Mouse (Mus musculus): ENCODE data around the gene Tmem86b. TPM values are rescaled to one million over a fixed set of nuclear protein-coding genes. Genes with fewer than 3 reads are reported as not detected.

Gene Tmem86b
- polyA plus RNA-seq, 1 experiment from 2014 or later, result 1.2 TPM

DNA sequence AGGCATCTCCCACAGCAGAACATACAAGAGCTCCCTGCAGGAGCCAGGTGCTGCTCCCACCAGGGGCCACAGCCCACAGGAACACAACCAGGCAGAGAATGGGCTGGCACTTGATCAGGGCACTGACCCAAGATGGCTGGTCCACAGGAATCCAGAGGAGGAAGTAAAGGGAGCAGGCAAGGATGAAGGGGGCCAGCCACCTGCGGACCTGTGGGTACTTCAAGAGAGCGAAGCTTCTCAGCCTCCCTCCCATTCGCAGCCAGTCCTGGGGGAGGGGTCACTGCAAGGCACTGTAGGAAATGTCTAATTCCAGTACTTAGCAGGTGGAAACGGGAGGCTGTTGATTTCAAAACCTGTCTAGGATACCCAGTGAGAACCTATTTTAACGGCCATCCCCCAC lies 1.6 kb downstream of the Tmem86b start:
- Histone ChIP-seq H3K9ac (ENCODE audit: low read length) (no peak overlapping the region), H3K27me3 (ENCODE audit: control insufficient read depth, insufficient read depth, low read length) (no peaks in the 10 kb centered on the region), H3K27ac (replicated peaks in 1 of 2; ENCODE audit: control insufficient read depth in 1 of 2, insufficient read depth in 1 of 2, low read depth in 2 of 2, low read length in 2 of 2) (no peak overlapping the region), H3K4me2 (ENCODE audit: low read length) (no peak overlapping the region; the same call in 1 of the 2 replicates), H3K4me3 (ENCODE audit: control insufficient read depth in 1 of 2, insufficient read depth in 1 of 2, low read depth in 1 of 2, low read length in 2 of 2) (no peak overlapping the region), H3K4me1 (ENCODE audit: control insufficient read depth in 2 of 2, insufficient read depth in 2 of 2, low read length in 2 of 2) (no peaks in the 10 kb centered on the region), H3K36me3 (ENCODE audit: control insufficient read depth, insufficient read depth, low read length) (peaks cover 63% of the 10 kb centered on the region), H3K9me3 (ENCODE audit: control insufficient read depth, low read length) (no peaks in the 10 kb centered on the region)
- ATAC-seq (ENCODE audit: insufficient number of reproducible peaks, insufficient read depth, low FRiP score, low read depth), result no peak
- WGBS, result 79% methylated on average over 5 of the region's 5 CpGs

DNA sequence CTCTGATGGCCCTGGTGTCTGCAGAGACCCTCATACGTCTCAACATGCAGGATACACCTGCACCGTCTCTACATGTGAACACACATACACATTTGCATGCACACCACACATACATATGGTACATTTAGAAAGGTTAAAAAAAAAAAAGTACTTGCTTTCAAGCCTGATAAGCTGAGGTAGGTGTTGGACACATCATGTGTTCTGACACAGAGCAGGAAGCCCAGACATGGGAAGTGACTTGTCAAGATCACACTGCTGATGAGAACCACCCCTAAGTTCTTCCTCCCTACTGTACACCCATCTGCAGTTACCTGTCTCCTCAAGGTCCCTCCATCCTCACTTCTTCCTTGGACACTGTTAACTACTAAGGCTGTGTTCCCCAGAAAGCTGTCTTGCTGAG lies 5.3 kb downstream of the Tmem86b start:
- WGBS, result 83% methylated on average over 2 of the region's 2 CpGs
- no peak overlapping the region for H3K9ac ChIP-seq (ENCODE audit: low read length)

DNA sequence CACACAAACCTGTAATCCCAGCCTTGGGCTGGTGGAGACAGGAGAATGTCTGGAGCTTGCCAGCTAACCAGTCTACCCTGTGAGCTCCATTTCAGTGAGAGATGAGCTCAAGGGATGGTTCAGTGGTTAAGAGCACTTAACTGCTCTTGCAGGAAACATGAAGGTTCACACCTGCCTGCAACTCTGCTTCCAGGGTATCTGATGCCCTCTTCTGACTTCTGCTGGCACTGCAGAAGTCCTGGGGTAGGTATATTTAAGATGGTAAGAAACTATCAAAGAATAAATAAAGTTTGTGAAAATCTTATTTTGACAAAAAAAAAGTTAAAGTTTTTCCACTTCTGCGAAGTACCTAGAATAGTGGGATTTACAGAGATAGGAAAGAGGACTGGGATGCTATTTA lies 6.9 kb downstream of the Tmem86b start:
- Histone ChIP-seq H3K4me1 (ENCODE audit: control insufficient read depth in 2 of 2, insufficient read depth in 2 of 2, low read length in 2 of 2) (no peaks in the 10 kb centered on the region), H3K27me3 (ENCODE audit: control insufficient read depth, insufficient read depth, low read length) (no peaks in the 10 kb centered on the region), H3K9ac (ENCODE audit: low read length) (no peak overlapping the region), H3K9me3 (ENCODE audit: control insufficient read depth, low read length) (no peaks in the 10 kb centered on the region), H3K27ac (replicated peaks in 1 of 2; ENCODE audit: control insufficient read depth in 1 of 2, insufficient read depth in 1 of 2, low read depth in 2 of 2, low read length in 2 of 2) (no peak overlapping the region), H3K36me3 (ENCODE audit: control insufficient read depth, insufficient read depth, low read length) (peaks cover 12% of the 10 kb centered on the region), H3K4me2 (ENCODE audit: low read length) (no peak overlapping the region), H3K4me3 (ENCODE audit: control insufficient read depth in 1 of 2, insufficient read depth in 1 of 2, low read depth in 1 of 2, low read length in 2 of 2) (no peak overlapping the region)
- ATAC-seq (ENCODE audit: insufficient number of reproducible peaks, insufficient read depth, low FRiP score, low read depth), result no peak
- WGBS, result 43% methylated on average over 1 of the region's 1 CpGs

More for the DNA sequence above, 5.3 kb downstream of the Tmem86b start:
- Histone ChIP-seq H3K36me3 (ENCODE audit: control insufficient read depth, insufficient read depth, low read length) (peaks cover 28% of the 10 kb centered on the region), H3K27ac (replicated peaks in 1 of 2; ENCODE audit: control insufficient read depth in 1 of 2, insufficient read depth in 1 of 2, low read depth in 2 of 2, low read length in 2 of 2) (no peak overlapping the region), H3K4me1 (ENCODE audit: control insufficient read depth in 2 of 2, insufficient read depth in 2 of 2, low read length in 2 of 2) (no peaks in the 10 kb centered on the region), H3K27me3 (ENCODE audit: control insufficient read depth, insufficient read depth, low read length) (no peaks in the 10 kb centered on the region), H3K4me2 (ENCODE audit: low read length) (no peak overlapping the region), H3K9me3 (ENCODE audit: control insufficient read depth, low read length) (no peaks in the 10 kb centered on the region), H3K4me3 (ENCODE audit: control insufficient read depth in 1 of 2, insufficient read depth in 1 of 2, low read depth in 1 of 2, low read length in 2 of 2) (no peak overlapping the region)
- ATAC-seq (ENCODE audit: insufficient number of reproducible peaks, insufficient read depth, low FRiP score, low read depth), result no peak

DNA sequence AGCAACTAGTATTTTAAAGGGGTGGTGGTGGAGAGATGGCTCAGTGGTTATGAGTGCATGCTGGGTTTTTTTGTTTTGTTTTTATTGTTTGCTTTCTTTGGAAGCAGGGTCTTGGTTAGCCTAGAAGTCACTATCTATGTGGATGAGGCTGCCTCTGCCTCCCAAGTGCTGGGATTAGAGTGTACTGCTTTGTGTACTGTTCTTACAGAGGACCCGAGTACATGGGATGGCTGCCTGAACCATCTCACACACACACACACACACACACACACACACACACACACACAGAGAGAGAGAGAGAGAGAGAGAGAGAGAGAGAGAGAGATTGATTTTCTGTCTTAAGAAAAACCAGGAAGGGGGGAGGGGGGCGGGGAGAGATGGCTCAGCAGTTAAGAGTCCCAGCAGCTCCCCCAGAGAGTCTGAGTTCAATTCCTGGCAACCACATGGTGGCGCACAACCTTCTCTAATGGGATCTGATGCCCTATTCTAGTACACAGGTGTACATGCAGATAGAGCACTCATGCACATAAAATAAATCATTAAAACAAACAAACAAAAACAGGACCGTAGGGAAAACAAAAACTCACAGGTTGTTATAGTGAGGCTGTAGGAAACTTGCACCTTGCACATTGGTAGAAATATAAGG lies 7.6 kb downstream of the Tmem86b start:
- H3K9ac ChIP-seq (ENCODE audit: low read length), result no peak overlapping the region
- no peak overlapping the region for H3K4me2 ChIP-seq (ENCODE audit: low read length)
- H3K27ac ChIP-seq (replicated peaks in 1 of 2; ENCODE audit: control insufficient read depth in 1 of 2, insufficient read depth in 1 of 2, low read depth in 2 of 2, low read length in 2 of 2), result no peak overlapping the region
- ATAC-seq (ENCODE audit: insufficient number of reproducible peaks, insufficient read depth, low FRiP score, low read depth), result no peak
- no peaks in the 10 kb centered on the region for H3K4me1 ChIP-seq (ENCODE audit: control insufficient read depth in 2 of 2, insufficient read depth in 2 of 2, low read length in 2 of 2)
- H3K9me3 ChIP-seq (ENCODE audit: control insufficient read depth, low read length), result no peaks in the 10 kb centered on the region
- WGBS, result 23% methylated on average over 4 of the region's 4 CpGs
- H3K36me3 ChIP-seq (ENCODE audit: control insufficient read depth, insufficient read depth, low read length), result peaks cover 6% of the 10 kb centered on the region
- no peaks in the 10 kb centered on the region for H3K27me3 ChIP-seq (ENCODE audit: control insufficient read depth, insufficient read depth, low read length)
- H3K4me3 ChIP-seq (ENCODE audit: control insufficient read depth in 1 of 2, insufficient read depth in 1 of 2, low read depth in 1 of 2, low read length in 2 of 2), result no peak overlapping the region

DNA sequence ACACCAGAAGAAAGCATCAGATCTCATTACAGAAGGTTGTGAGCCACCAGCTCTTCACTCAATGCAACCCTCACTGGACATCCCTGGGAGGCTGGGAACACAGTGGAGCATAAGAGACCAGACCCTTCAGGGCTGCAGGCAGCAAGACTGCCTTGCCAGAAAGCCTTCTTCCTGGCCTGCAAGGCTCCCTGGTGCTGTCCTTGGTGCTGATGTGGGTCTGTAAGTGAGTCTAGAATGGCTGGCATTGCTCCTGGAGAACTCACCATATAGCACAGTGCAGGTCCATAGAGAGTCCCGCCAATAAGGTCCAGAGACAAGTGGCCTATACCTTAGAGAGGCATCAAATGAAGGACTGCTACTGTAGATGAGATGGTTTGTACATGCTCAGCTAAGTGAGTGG lies 11.2 kb downstream of the Tmem86b start:
- 34% methylated on average over 1 of the region's 1 CpGs for WGBS
- no peaks in the 10 kb centered on the region for H3K9me3 ChIP-seq (ENCODE audit: control insufficient read depth, low read length)
- no peaks in the 10 kb centered on the region for H3K27me3 ChIP-seq (ENCODE audit: control insufficient read depth, insufficient read depth, low read length)

DNA sequence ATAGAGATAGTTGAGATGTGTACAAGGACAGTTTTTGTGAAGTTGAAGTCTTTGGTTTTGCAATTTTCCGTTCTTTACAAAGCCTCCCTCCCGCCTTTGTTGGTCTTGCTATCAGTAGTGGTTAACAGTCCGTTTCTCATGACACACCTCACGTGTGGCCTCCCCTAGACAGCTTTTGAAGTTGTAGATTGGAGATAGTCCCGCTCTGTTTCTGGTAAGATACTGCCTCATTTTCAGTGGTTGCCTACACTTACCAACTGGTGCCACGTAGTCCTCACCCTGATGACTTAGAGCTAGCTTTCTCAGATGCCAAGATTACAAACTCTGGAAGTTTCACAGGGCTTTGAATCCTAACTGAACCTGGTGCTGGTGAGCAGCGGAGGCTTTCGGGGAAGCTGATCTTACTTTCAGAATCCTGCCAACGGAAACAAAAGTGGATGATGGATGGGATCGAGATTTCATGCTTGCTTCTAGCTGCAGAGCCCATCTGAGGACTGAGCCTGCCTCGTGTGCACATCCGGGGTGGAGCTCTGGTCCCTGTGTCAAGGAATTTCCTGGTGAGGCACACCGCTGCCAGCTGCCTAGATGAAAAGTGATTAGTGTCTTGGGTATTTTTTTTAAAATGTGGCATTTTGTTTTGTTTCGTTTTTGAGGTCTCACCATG lies 17.4 kb downstream of the Tmem86b start:
- H3K27me3 ChIP-seq (ENCODE audit: control insufficient read depth, insufficient read depth, low read length), result no peaks in the 10 kb centered on the region
- no peaks in the 10 kb centered on the region for H3K4me1 ChIP-seq (ENCODE audit: control insufficient read depth in 2 of 2, insufficient read depth in 2 of 2, low read length in 2 of 2)
- WGBS, result 68% methylated on average over 14 of the region's 14 CpGs
- no peak overlapping the region for H3K27ac ChIP-seq (replicated peaks in 1 of 2; ENCODE audit: control insufficient read depth in 1 of 2, insufficient read depth in 1 of 2, low read depth in 2 of 2, low read length in 2 of 2)
- H3K9ac ChIP-seq (ENCODE audit: low read length), result no peak overlapping the region
- no peak for ATAC-seq (ENCODE audit: insufficient number of reproducible peaks, insufficient read depth, low FRiP score, low read depth)
- H3K4me2 ChIP-seq (ENCODE audit: low read length), result no peak overlapping the region
- H3K9me3 ChIP-seq (ENCODE audit: control insufficient read depth, low read length), result no peaks in the 10 kb centered on the region
- H3K36me3 ChIP-seq (ENCODE audit: control insufficient read depth, insufficient read depth, low read length), result no peaks in the 10 kb centered on the region
- H3K4me3 ChIP-seq (ENCODE audit: control insufficient read depth in 1 of 2, insufficient read depth in 1 of 2, low read depth in 1 of 2, low read length in 2 of 2), result no peak overlapping the region

More for the DNA sequence above, 11.2 kb downstream of the Tmem86b start:
- Histone ChIP-seq H3K36me3 (ENCODE audit: control insufficient read depth, insufficient read depth, low read length) (no peaks in the 10 kb centered on the region), H3K4me1 (ENCODE audit: control insufficient read depth in 2 of 2, insufficient read depth in 2 of 2, low read length in 2 of 2) (no peaks in the 10 kb centered on the region), H3K9ac (ENCODE audit: low read length) (no peak overlapping the region), H3K4me2 (ENCODE audit: low read length) (no peak overlapping the region), H3K4me3 (ENCODE audit: control insufficient read depth in 1 of 2, insufficient read depth in 1 of 2, low read depth in 1 of 2, low read length in 2 of 2) (no peak overlapping the region), H3K27ac (replicated peaks in 1 of 2; ENCODE audit: control insufficient read depth in 1 of 2, insufficient read depth in 1 of 2, low read depth in 2 of 2, low read length in 2 of 2) (no peak overlapping the region)
- no peak for ATAC-seq (ENCODE audit: insufficient number of reproducible peaks, insufficient read depth, low FRiP score, low read depth)

DNA sequence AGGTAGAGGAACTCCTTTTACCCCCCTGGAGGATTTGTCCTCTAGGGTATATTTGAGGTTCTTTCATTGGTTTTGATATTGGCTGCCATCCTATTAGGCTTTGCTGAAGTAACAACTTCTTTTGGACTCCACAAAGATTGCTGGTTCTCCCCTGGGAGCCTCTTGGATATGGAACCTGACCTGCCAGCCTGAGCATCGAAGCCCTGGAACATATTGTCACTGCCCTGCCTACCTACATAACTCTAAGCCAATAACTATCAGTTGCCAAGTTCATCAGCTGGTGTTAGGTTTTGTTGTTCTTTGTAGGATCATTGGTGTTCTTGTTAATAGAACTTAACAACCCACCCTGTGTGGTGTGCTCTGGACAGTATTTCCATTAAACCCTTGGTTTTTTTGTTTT lies 18.3 kb downstream of the Tmem86b start:
- Histone ChIP-seq H3K9ac (ENCODE audit: low read length) (no peak overlapping the region), H3K27ac (replicated peaks in 1 of 2; ENCODE audit: control insufficient read depth in 1 of 2, insufficient read depth in 1 of 2, low read depth in 2 of 2, low read length in 2 of 2) (no peak overlapping the region), H3K4me2 (ENCODE audit: low read length) (no peak overlapping the region), H3K9me3 (ENCODE audit: control insufficient read depth, low read length) (no peaks in the 10 kb centered on the region), H3K4me3 (ENCODE audit: control insufficient read depth in 1 of 2, insufficient read depth in 1 of 2, low read depth in 1 of 2, low read length in 2 of 2) (no peak overlapping the region), H3K27me3 (ENCODE audit: control insufficient read depth, insufficient read depth, low read length) (no peaks in the 10 kb centered on the region), H3K36me3 (ENCODE audit: control insufficient read depth, insufficient read depth, low read length) (no peaks in the 10 kb centered on the region), H3K4me1 (ENCODE audit: control insufficient read depth in 2 of 2, insufficient read depth in 2 of 2, low read length in 2 of 2) (no peaks in the 10 kb centered on the region)
- ATAC-seq (ENCODE audit: insufficient number of reproducible peaks, insufficient read depth, low FRiP score, low read depth), result no peak
- WGBS, result 73% methylated on average over 1 of the region's 1 CpGs

DNA sequence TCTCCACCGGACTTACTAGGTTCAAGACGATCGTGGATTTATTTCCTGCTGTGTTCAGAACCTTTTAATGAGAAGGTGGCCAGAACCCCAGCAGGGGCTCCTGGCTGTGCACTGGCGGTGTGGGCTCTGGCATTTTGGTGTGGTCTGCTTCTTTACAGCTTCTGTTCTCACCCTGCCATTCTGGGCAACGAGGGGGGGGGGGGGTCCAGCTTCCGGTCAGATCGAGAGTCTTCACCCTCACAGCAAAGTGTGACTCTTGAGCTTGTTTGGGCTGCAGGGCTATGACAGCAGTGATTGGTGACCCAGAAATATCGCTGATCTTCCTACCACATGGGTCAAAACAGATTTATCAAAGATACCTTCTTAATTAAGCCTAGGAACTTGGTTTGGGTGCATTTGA lies 18.8 kb downstream of the Tmem86b start:
- no peaks in the 10 kb centered on the region for H3K4me1 ChIP-seq (ENCODE audit: control insufficient read depth in 2 of 2, insufficient read depth in 2 of 2, low read length in 2 of 2)
- H3K36me3 ChIP-seq (ENCODE audit: control insufficient read depth, insufficient read depth, low read length), result no peaks in the 10 kb centered on the region
- ATAC-seq (ENCODE audit: insufficient number of reproducible peaks, insufficient read depth, low FRiP score, low read depth), result no peak
- 49% methylated on average over 8 of the region's 8 CpGs for WGBS
- no peak overlapping the region for H3K4me2 ChIP-seq (ENCODE audit: low read length)
- H3K4me3 ChIP-seq (ENCODE audit: control insufficient read depth in 1 of 2, insufficient read depth in 1 of 2, low read depth in 1 of 2, low read length in 2 of 2), result no peak overlapping the region
- H3K9ac ChIP-seq (ENCODE audit: low read length), result no peak overlapping the region
- no peaks in the 10 kb centered on the region for H3K27me3 ChIP-seq (ENCODE audit: control insufficient read depth, insufficient read depth, low read length)
- no peak overlapping the region for H3K27ac ChIP-seq (replicated peaks in 1 of 2; ENCODE audit: control insufficient read depth in 1 of 2, insufficient read depth in 1 of 2, low read depth in 2 of 2, low read length in 2 of 2)
- H3K9me3 ChIP-seq (ENCODE audit: control insufficient read depth, low read length), result no peaks in the 10 kb centered on the region

All from heart, embryonic 14.5 days (tissue).